Mouse (Mus musculus) brain, embryonic 14.5 days (tissue): Measurements from ENCODE around the gene Rab35. TPM values are rescaled to one million over a fixed set of nuclear protein-coding genes. Genes with fewer than 3 reads are reported as not detected.
A peak's percentile ranks its signal among the peaks of the same experiment; 100 is the strongest.

Experiments
- DNase-seq: peaks from one replicate; pipeline ENCODE4 v3.0.0-alpha.2; 2011; ENCODE audit warnings: low read depth
- CTCF ChIP-seq: fragments of 200-500 bp; IDR thresholded peaks from 2 replicates; pipeline ENCODE4 v1.5.1; 2012; ENCODE audit warnings: inconsistent platforms, mild to moderate bottlenecking, moderate library complexity, borderline replicate concordance; ENCODE audit not compliant: insufficient read depth, insufficient read length; ENCODE audit errors: extremely low read depth
- POLR2A ChIP-seq: fragments of 200-500 bp; IDR thresholded peaks from 2 replicates; pipeline ENCODE4 v1.6.1; 2012; ENCODE audit warnings: mild to moderate bottlenecking, inconsistent platforms, borderline replicate concordance; ENCODE audit not compliant: poor library complexity, insufficient read depth, insufficient read length, severe bottlenecking; ENCODE audit errors: extremely low read depth
- polyA plus RNA-seq: library from polyadenylated mRNA; depleted of rRNA; stranded (reverse); fragments of >200 nt; gene quantifications from 2 replicates; pipeline ENCODE4 v1.2.3, GENCODE M21; 2012; rRNA removed

Gene Rab35
- polyA plus RNA-seq, result 96.7 and 102 TPM in 2 replicates

GRCm38 (mm10) chr5:115631505-115632357 lies at the start of gene Rab35:
Gene Rab35 (plus strand): TSS chr5:115631908.
- DNase-seq, result peak; percentile 96
- TF ChIP-seq POLR2A, result peak; percentile 96
- no peak for TF ChIP-seq CTCF

- no peak for DNase-seq
- no peak for TF ChIP-seq CTCF
- no peak for TF ChIP-seq POLR2A
Observed at GRCm38 (mm10) chr5:115585616-115586015, 46.1 kb upstream of the Rab35 start.

- DNase-seq, result peak; percentile 64
Observed at GRCm38 (mm10) chr5:115586166-115586565, 45.5 kb upstream of the Rab35 start.

GRCm38 (mm10) chr5:115586780-115587179 lies 44.9 kb upstream of the Rab35 start:
- no peak for DNase-seq
- TF ChIP-seq POLR2A, result no peak
- TF ChIP-seq CTCF, result no peak

More at GRCm38 (mm10) chr5:115586166-115586565, 45.5 kb upstream of the Rab35 start:
- TF ChIP-seq CTCF, result no peak
- TF ChIP-seq POLR2A, result no peak

- no peak for DNase-seq
- TF ChIP-seq CTCF (no peak), POLR2A (no peak)
Observed at GRCm38 (mm10) chr5:115591028-115591427, 40.7 kb upstream of the Rab35 start.

GRCm38 (mm10) chr5:115591506-115591905 lies 40.2 kb upstream of the Rab35 start:
- TF ChIP-seq CTCF (no peak), POLR2A (no peak)
- DNase-seq, result no peak

GRCm38 (mm10) chr5:115603561-115603960 lies 28.1 kb upstream of the Rab35 start:
- TF ChIP-seq CTCF (no peak), POLR2A (no peak)
- no peak for DNase-seq

- DNase-seq, result no peak
- no peak for TF ChIP-seq POLR2A
- TF ChIP-seq CTCF, result no peak
Observed at GRCm38 (mm10) chr5:115611566-115611965, 20.1 kb upstream of the Rab35 start.

GRCm38 (mm10) chr5:115613332-115613731 lies 18.4 kb upstream of the Rab35 start:
- TF ChIP-seq CTCF (no peak), POLR2A (no peak)
- no peak for DNase-seq

- DNase-seq, result no peak
- TF ChIP-seq CTCF (peak; percentile 55), POLR2A (no peak)
Observed at GRCm38 (mm10) chr5:115614948-115615347, 16.8 kb upstream of the Rab35 start.

GRCm38 (mm10) chr5:115619690-115620089 lies 12.0 kb upstream of the Rab35 start:
- no peak for TF ChIP-seq CTCF
- no peak for TF ChIP-seq POLR2A
- DNase-seq, result no peak

GRCm38 (mm10) chr5:115622686-115623085 lies 9.0 kb upstream of the Rab35 start:
- DNase-seq, result no peak
- TF ChIP-seq CTCF, result no peak
- no peak for TF ChIP-seq POLR2A
